Mouse (Mus musculus) stomach, embryonic 16.5 days (tissue): ENCODE measurements at regions not wholly inside any gene's neighbourhood (a gene's known extent, or its start where the extent isn't known, plus 50 kb on each side); places are given as distances from the start of the nearest gene placed in this dataset.

ENCODE experiments used
- ATAC-seq: fragments of 200-750 bp; cut with Nextera tagmentation; 2 replicates; pipeline ENCODE4 v1.8.0; 2017; ENCODE audit warnings: moderate number of reproducible peaks, moderate TSS enrichment; ENCODE audit not compliant: insufficient read depth, low FRiP score
- H3K27ac ChIP-seq: fragments of 300-500 bp; sonication (generic); 2 replicates; pipeline ENCODE4 v1.5.1; 2014; ENCODE audit warnings: low read length
- H3K27me3 ChIP-seq: fragments of 300-500 bp; sonication (generic); 2 replicates; pipeline ENCODE4 v1.6.1; 2014; ENCODE audit warnings: low read length, control low read depth, mixed read lengths; ENCODE audit not compliant: control insufficient read depth, insufficient read depth
- H3K36me3 ChIP-seq: fragments of 300-500 bp; sonication (generic); 2 replicates; pipeline ENCODE4 v1.6.1; 2014; ENCODE audit warnings: low read length; ENCODE audit not compliant: control insufficient read depth, insufficient read depth
- H3K4me1 ChIP-seq: fragments of 300-500 bp; sonication (generic); 2 replicates; pipeline ENCODE4 v1.6.1; 2014; ENCODE audit warnings: low read length, control low read depth, mixed read lengths; ENCODE audit not compliant: control insufficient read depth, insufficient read depth
- H3K4me2 ChIP-seq: fragments of 300-500 bp; sonication (generic); 2 replicates; pipeline ENCODE4 v1.6.1; 2014; ENCODE audit warnings: low read depth, low read length, mixed read lengths
- H3K4me3 ChIP-seq: fragments of 300-500 bp; sonication (generic); replicated peaks from 2 replicates; pipeline ENCODE4 v1.5.1; 2014; ENCODE audit warnings: mild to moderate bottlenecking, low read length
- H3K9ac ChIP-seq: fragments of 300-500 bp; sonication (generic); 2 replicates; pipeline ENCODE4 v1.6.1; 2014; ENCODE audit warnings: low read length
- H3K9me3 ChIP-seq: fragments of 300-500 bp; sonication (generic); replicated peaks from 2 replicates; pipeline ENCODE4 v1.6.1; 2016; ENCODE audit warnings: low read length, control low read depth; ENCODE audit not compliant: control insufficient read depth
- WGBS: fragments of 180-500 bp; shearing (Covaris S2); extraction: QIAGEN DNeasy Blood & Tissue Kit; methylation state at CpG from one replicate; pipeline ENCODE4 v1.1.7; 2014; 5-methylcytosine and 5-hydroxymethylcytosine counted together

DNA sequence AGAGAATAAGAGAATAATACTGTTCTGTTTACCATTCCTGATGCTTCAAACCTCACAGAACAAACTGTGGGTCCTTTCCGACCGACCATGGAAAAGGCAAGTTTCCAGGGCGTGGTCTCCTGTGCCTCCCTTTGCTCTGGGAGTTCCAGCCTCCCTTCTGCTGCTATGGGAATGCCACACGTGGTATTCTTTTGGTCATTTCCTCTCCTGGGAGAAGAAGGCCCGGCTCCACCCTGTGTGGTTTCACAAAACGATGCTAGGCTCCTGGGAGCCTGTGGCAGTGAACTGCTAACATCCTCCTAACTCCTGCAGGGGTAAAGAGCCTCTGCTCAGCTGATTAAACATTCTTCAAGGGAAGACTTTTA lies 145.7 kb upstream of the Map3k1 start:
- Histone ChIP-seq H3K9ac (0 out of 2 replicates have a peak overlapping the region, but pooled peaks have one; percentile 39), H3K9me3 (no peaks in the 10 kb centered on the region), H3K4me1 (peaks cover 14% of the 10 kb centered on the region), H3K4me3 (no peak overlapping the region), H3K27ac (peak overlapping the region; percentile 13; the same call in 1 of the 2 replicates), H3K27me3 (no peaks in the 10 kb centered on the region), H3K4me2 (no peak overlapping the region), H3K36me3 (no peaks in the 10 kb centered on the region)
- 11% methylated on average over 6 of the region's 6 CpGs for WGBS
- ATAC-seq = peak; percentile 66; the same call in 1 of the 2 replicates

DNA sequence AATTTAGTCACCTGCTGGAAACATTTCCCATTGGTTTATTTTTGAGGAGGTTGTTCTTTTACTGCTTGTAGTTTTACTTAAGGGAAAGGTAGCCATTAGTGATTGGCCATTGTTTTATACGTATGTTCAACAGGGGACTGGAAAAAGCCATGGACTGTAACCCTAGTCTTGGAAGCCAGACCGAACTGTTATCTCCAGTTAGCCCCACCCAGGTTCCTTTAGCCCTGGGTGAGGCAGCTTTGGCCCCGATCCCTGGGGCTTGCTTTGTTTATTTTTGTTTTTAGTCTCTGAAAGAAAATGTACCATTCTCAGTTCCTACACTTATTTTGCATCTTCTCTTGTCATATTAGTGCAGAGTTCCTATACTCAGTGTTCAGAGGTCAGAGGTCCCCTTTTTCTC lies 148.3 kb upstream of the Map3k1 start:
- H3K9ac ChIP-seq = no peak overlapping the region
- H3K4me3 ChIP-seq = no peak overlapping the region
- H3K4me1 ChIP-seq = peaks cover 14% of the 10 kb centered on the region
- ATAC-seq = no peak
- no peaks in the 10 kb centered on the region for H3K9me3 ChIP-seq
- no peaks in the 10 kb centered on the region for H3K36me3 ChIP-seq
- WGBS = 51% methylated on average over 3 of the region's 3 CpGs
- no peak overlapping the region for H3K27ac ChIP-seq
- H3K27me3 ChIP-seq = no peaks in the 10 kb centered on the region
- no peak overlapping the region for H3K4me2 ChIP-seq

DNA sequence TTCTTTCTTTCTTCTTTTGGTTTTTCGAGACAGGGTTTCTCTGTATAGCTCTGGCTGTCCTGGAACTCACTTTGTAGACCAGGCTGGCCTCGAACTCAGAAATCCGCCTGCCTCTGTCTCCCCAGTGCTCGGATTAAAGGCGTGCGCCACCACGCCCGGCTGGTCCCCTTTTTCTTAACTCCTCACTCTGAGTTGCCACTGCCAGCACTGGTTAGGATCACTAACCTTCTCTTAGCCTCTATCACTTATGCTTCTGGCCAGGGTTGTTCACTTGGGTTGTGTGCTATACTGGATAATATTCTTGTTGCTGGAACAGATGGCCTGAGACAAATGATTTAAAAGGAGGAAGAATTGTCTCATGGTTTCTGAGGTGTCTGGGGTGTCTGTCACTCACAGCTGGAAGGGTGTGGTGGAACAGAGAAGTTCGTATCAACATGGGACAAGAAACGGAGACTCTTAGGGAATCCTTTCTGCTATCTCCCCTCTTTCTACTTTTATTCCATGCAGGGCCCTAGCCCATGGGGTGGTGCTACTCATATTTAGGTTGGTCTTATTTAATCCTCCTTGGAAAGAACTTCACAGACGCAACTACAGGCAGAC lies 149.0 kb upstream of the Map3k1 start:
- 90% methylated on average over 11 of the region's 11 CpGs for WGBS
- H3K36me3 ChIP-seq = no peaks in the 10 kb centered on the region
- peaks cover 14% of the 10 kb centered on the region for H3K4me1 ChIP-seq

DNA sequence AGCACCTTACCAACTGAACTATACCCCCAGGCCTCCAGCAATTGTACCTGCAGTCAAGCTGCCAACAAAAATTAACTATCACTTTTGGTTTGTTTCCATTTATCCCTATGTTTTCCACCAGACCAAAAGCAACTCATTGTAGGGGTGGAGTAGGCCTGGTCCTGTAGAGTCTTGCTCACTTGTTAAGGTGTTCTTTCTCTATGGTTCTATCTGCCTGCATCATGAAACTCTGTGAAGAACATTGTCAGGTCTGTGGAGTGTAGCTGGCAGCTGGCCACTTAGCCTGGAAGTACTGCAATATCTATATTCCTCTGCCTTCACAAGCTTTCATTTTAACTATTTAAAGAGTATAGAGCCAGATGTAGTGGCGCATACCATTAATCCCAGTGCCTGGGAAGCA lies 149.6 kb upstream of the Map3k1 start:
- no peaks in the 10 kb centered on the region for H3K36me3 ChIP-seq
- H3K4me2 ChIP-seq = no peak overlapping the region
- H3K27me3 ChIP-seq = no peaks in the 10 kb centered on the region
- H3K4me1 ChIP-seq = peaks cover 14% of the 10 kb centered on the region
- WGBS = 98% methylated on average over 1 of the region's 1 CpGs
- H3K9me3 ChIP-seq = no peaks in the 10 kb centered on the region
- H3K4me3 ChIP-seq = no peak overlapping the region
- no peak overlapping the region for H3K27ac ChIP-seq
- ATAC-seq = no peak
- no peak overlapping the region for H3K9ac ChIP-seq

More for the DNA sequence above, 149.0 kb upstream of the Map3k1 start:
- Histone ChIP-seq H3K27ac (no peak overlapping the region), H3K9ac (no peak overlapping the region), H3K4me3 (no peak overlapping the region), H3K4me2 (no peak overlapping the region), H3K9me3 (no peaks in the 10 kb centered on the region), H3K27me3 (no peaks in the 10 kb centered on the region)
- ATAC-seq = no peak

DNA sequence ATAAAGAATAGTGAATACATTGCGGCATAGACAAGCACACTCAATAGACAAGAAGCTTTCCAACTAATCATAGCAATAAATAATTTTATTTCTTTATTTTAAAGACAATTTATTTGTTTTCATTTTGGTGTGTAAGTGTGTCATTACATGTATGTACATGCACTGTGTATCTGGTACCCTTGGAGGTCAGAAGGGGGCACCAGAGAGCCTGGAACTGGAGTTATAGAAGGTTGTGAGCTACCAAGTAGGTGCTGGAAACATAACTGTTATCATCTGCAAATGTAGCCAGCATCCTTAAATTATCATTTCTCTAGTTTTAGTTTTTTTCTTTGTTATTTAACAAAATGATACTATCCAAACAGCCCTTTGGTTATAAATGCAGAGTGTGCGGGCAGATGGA lies 151.2 kb upstream of the Map3k1 start:
- Histone ChIP-seq H3K4me2 (no peak overlapping the region), H3K4me1 (0 out of 2 replicates have a peak, but pooled peaks cover 2% of the 10 kb centered on the region), H3K27me3 (no peaks in the 10 kb centered on the region), H3K27ac (no peak overlapping the region), H3K9me3 (no peaks in the 10 kb centered on the region), H3K36me3 (no peaks in the 10 kb centered on the region), H3K4me3 (no peak overlapping the region), H3K9ac (no peak overlapping the region)
- no peak for ATAC-seq
- WGBS = 96% methylated on average over 2 of the region's 2 CpGs

DNA sequence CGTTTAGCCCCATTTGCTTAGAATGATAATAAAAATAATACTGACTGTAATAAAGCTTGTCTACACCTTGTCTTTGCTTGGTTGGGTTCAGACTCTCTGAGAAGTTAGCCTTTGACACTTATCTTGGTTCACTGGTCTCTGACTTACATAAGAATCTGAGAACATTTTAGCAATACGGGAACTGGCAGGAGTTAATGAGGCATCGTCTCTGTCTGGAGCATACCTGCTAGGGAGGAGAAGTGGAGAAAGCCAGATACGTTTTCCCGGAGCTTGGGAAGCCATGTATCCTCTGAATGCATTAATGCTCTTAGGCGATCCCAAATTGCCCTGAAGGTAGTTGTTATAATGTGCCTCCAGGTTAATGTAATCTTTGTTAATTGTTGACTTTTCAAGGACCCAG lies 152.6 kb upstream of the Map3k1 start:
- Histone ChIP-seq H3K9ac (no peak overlapping the region), H3K4me1 (peaks cover under 1% of the 10 kb centered on the region; the same call in 1 of the 2 replicates), H3K27ac (no peak overlapping the region), H3K9me3 (no peaks in the 10 kb centered on the region), H3K4me3 (no peak overlapping the region), H3K4me2 (no peak overlapping the region), H3K36me3 (no peaks in the 10 kb centered on the region), H3K27me3 (no peaks in the 10 kb centered on the region)
- 67% methylated on average over 6 of the region's 6 CpGs for WGBS
- no peak for ATAC-seq

DNA sequence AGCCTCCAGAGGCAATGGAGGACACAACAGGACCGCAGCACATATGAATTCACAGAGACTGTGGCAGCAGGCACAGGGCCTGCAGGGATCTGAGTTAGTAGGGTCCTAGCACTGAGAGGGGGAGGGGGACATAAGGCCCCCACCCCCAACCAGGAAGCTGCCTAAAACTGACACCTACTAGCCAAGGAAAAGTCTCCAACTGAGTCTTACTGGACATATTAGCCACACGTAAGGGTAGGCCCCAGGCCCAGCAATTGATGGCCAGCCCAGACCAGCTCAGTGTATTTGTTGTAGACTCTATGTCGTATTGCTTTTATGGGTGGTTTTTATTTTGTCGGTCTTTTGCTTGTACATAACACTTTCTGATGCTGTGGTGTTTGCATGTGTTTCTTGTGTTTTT lies 153.4 kb upstream of the Map3k1 start:
- ATAC-seq = no peak
- no peak overlapping the region for H3K9ac ChIP-seq
- H3K4me2 ChIP-seq = no peak overlapping the region
- no peak overlapping the region for H3K4me3 ChIP-seq
- WGBS = 90% methylated on average over 4 of the region's 4 CpGs
- peaks cover 4% of the 10 kb centered on the region; the same call in 1 of the 2 replicates for H3K4me1 ChIP-seq
- no peaks in the 10 kb centered on the region for H3K9me3 ChIP-seq
- H3K27ac ChIP-seq = no peak overlapping the region
- H3K27me3 ChIP-seq = no peaks in the 10 kb centered on the region
- H3K36me3 ChIP-seq = no peaks in the 10 kb centered on the region

DNA sequence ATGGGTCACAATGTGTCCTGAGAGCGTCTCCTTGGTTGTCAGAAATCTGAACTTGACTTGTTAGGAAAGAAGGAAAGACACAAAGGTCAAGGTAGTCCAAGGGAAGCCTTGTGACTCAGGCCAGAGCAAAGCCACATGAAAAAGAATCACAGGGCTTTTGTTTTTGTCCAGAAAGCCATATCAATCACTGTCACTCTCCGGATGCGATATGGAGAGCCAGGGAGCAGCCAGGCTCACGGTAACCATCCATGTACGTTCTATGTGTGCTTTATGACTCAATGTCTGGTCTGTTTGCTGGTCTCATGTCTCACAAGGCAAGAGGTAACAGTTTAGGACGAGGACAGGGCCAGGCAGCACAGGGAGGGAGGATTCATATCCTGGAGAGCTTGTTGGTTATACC lies 157.3 kb upstream of the Map3k1 start:
- Histone ChIP-seq H3K4me2 (no peak overlapping the region), H3K9me3 (no peaks in the 10 kb centered on the region), H3K4me1 (peaks cover 14% of the 10 kb centered on the region), H3K27me3 (no peaks in the 10 kb centered on the region), H3K27ac (peak overlapping the region; percentile 5; the same call in 1 of the 2 replicates), H3K36me3 (no peaks in the 10 kb centered on the region), H3K9ac (no peak overlapping the region), H3K4me3 (no peak overlapping the region)
- ATAC-seq = peak; percentile 73; the same call in 1 of the 2 replicates
- 35% methylated on average over 6 of the region's 6 CpGs for WGBS

DNA sequence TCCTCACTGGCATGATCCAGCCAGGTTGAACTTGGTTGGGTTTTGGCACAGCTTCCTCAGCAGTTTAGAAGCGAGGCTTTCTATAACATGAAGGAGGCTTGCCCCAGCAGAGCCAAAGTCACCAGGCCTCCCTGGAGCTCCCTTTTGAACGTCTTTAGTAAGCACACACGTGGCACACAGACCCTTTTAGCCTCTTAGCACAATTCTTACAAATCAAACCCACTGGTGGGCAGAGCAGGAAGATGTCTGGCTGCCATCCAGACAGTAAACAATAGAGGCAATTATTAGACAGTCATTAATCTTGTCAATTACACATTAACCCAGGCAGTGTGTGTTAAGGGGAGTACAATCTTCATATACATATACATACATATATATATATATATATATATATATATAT lies 157.8 kb upstream of the Map3k1 start:
- 19% methylated on average over 3 of the region's 3 CpGs for WGBS
- H3K9me3 ChIP-seq = no peaks in the 10 kb centered on the region
- H3K27ac ChIP-seq = peak overlapping the region; percentile 5; the same call in 1 of the 2 replicates
- peaks cover 14% of the 10 kb centered on the region for H3K4me1 ChIP-seq
- ATAC-seq = peak; percentile 56; the same call in 1 of the 2 replicates
- no peak overlapping the region for H3K4me3 ChIP-seq
- no peaks in the 10 kb centered on the region for H3K27me3 ChIP-seq
- no peak overlapping the region for H3K4me2 ChIP-seq
- H3K36me3 ChIP-seq = no peaks in the 10 kb centered on the region
- H3K9ac ChIP-seq = no peak overlapping the region
